Mouse (Mus musculus): ENCODE measurements around the gene Thbs4. TPM values are rescaled to one million over a fixed set of nuclear protein-coding genes. Genes with fewer than 3 reads are reported as not detected.
A peak's percentile ranks its signal among the peaks of the same experiment; 100 is the strongest.

Gene Thbs4
- polyA plus RNA-seq, 1 experiment from 2014 or later: 2.9 TPM

- Histone ChIP-seq H3K4me2 (ENCODE audit: low read length) (no peak overlapping the region), H3K36me3 (ENCODE audit: control insufficient read depth, insufficient read depth, low read length) (peaks cover 10% of the 10 kb centered on the region; the same call in 1 of the 2 replicates), H3K4me3 (replicated peaks; ENCODE audit: low read depth, low read length) (no peak overlapping the region), H3K4me1 (ENCODE audit: control insufficient read depth, insufficient read depth, low read length) (no peaks in the 10 kb centered on the region), H3K9me3 (ENCODE audit: control insufficient read depth, low read length) (no peaks in the 10 kb centered on the region), H3K27me3 (ENCODE audit: control insufficient read depth, insufficient read depth, low read length) (no peaks in the 10 kb centered on the region), H3K9ac (replicated peaks; ENCODE audit: low read length) (no peak overlapping the region), H3K27ac (replicated peaks; ENCODE audit: low read depth, low read length) (no peak overlapping the region)
- ATAC-seq (ENCODE audit: low FRiP score, low TSS enrichment) (no peak), DNase-seq (no peak)
- WGBS: 92% methylated on average over 7 of the region's 7 CpGs
Observed at GRCm38 (mm10) chr13:92705016-92705535, 89.5 kb downstream of the Thbs4 start.

- 50% methylated on average over 7 of the region's 7 CpGs for WGBS
- Histone ChIP-seq H3K4me2 (ENCODE audit: low read length) (no peak overlapping the region), H3K4me3 (replicated peaks; ENCODE audit: low read depth, low read length) (no peak overlapping the region), H3K9me3 (ENCODE audit: control insufficient read depth, low read length) (no peaks in the 10 kb centered on the region), H3K36me3 (ENCODE audit: control insufficient read depth, insufficient read depth, low read length) (peaks cover 10% of the 10 kb centered on the region; the same call in 1 of the 2 replicates), H3K27me3 (ENCODE audit: control insufficient read depth, insufficient read depth, low read length) (no peaks in the 10 kb centered on the region), H3K27ac (replicated peaks; ENCODE audit: low read depth, low read length) (no peak overlapping the region), H3K9ac (replicated peaks; ENCODE audit: low read length) (no peak overlapping the region), H3K4me1 (ENCODE audit: control insufficient read depth, insufficient read depth, low read length) (no peaks in the 10 kb centered on the region)
- DNase-seq (no peak), ATAC-seq (ENCODE audit: low FRiP score, low TSS enrichment) (no peak)
Observed at GRCm38 (mm10) chr13:92704189-92704588, 90.4 kb downstream of the Thbs4 start.

GRCm38 (mm10) chr13:92703241-92704027 lies 91.2 kb downstream of the Thbs4 start:
- H3K9me3 ChIP-seq (ENCODE audit: control insufficient read depth, low read length): no peaks in the 10 kb centered on the region
- no peaks in the 10 kb centered on the region for H3K4me1 ChIP-seq (ENCODE audit: control insufficient read depth, insufficient read depth, low read length)
- no peak overlapping the region for H3K4me3 ChIP-seq (replicated peaks; ENCODE audit: low read depth, low read length)
- peak; percentile 41; the same call in 1 of the 2 replicates for ATAC-seq (ENCODE audit: low FRiP score, low TSS enrichment)
- 0 out of 2 replicates have a peak overlapping the region, but pooled peaks have one; percentile 32 for H3K27ac ChIP-seq (replicated peaks; ENCODE audit: low read depth, low read length)
- H3K36me3 ChIP-seq (ENCODE audit: control insufficient read depth, insufficient read depth, low read length): peaks cover 8% of the 10 kb centered on the region; the same call in 1 of the 2 replicates
- no peak overlapping the region for H3K9ac ChIP-seq (replicated peaks; ENCODE audit: low read length)
- WGBS: 25% methylated on average over 8 of the region's 8 CpGs
- no peaks in the 10 kb centered on the region for H3K27me3 ChIP-seq (ENCODE audit: control insufficient read depth, insufficient read depth, low read length)
- peak; percentile 44 for DNase-seq
- no peak overlapping the region for H3K4me2 ChIP-seq (ENCODE audit: low read length)

- Histone ChIP-seq H3K9ac (replicated peaks; ENCODE audit: low read length) (no peak overlapping the region), H3K4me3 (replicated peaks; ENCODE audit: low read depth, low read length) (no peak overlapping the region), H3K4me2 (ENCODE audit: low read length) (no peak overlapping the region), H3K27ac (replicated peaks; ENCODE audit: low read depth, low read length) (no peak overlapping the region), H3K27me3 (ENCODE audit: control insufficient read depth, insufficient read depth, low read length) (no peaks in the 10 kb centered on the region), H3K9me3 (ENCODE audit: control insufficient read depth, low read length) (no peaks in the 10 kb centered on the region), H3K36me3 (ENCODE audit: control insufficient read depth, insufficient read depth, low read length) (0 out of 2 replicates have a peak, but pooled peaks cover 6% of the 10 kb centered on the region), H3K4me1 (ENCODE audit: control insufficient read depth, insufficient read depth, low read length) (no peaks in the 10 kb centered on the region)
- 84% methylated on average over 5 of the region's 5 CpGs for WGBS
- ATAC-seq (ENCODE audit: low FRiP score, low TSS enrichment) (no peak), DNase-seq (no peak)
Observed at GRCm38 (mm10) chr13:92702035-92702434, 92.6 kb downstream of the Thbs4 start.

Other genes starting within 250 kb of the Thbs4 start
- gene Spz1, start 218.6 kb downstream of the Thbs4 start, polyA plus RNA-seq (2014; fragmentation: Nextera tagmentation; extraction: Ambion mirVana): not detected in 2 replicates
- 11.4 and 15.4 TPM in 2 replicates for gene Serinc5, start 183.7 kb downstream of the Thbs4 start, polyA plus RNA-seq (2014; fragmentation: Nextera tagmentation; extraction: Ambion mirVana)
- 6.7 and 8.4 TPM in 2 replicates for gene Mtx3, start 49.9 kb upstream of the Thbs4 start, polyA plus RNA-seq (2014; fragmentation: Nextera tagmentation; extraction: Ambion mirVana)

Measured in midbrain, embryonic 14.5 days (tissue).